Mouse (Mus musculus) urinary bladder, postnatal 4 days (tissue): ENCODE results near the gene Scn4a.

Source experiments
- DNase-seq, 2 experiments: peaks; one replicate each; pipeline ENCODE4 v3.0.0; 2021 to 2022; ENCODE audit warnings: low spot score in 2 of 2

Scn4a gene

GRCm38 (mm10) chr11:106272644-106273310 lies 80.3 kb downstream of the Scn4a start, which contains the start of gene Smarcd2:
Smarcd2 (minus strand) TSS chr11:106272972.
- peak; percentile 99 to 100 for DNase-seq

- no peak for DNase-seq
Observed at GRCm38 (mm10) chr11:106271794-106272643, 81.1 kb downstream of the Scn4a start.

GRCm38 (mm10) chr11:106271131-106271793 lies 81.8 kb downstream of the Scn4a start:
- DNase-seq: no peak

GRCm38 (mm10) chr11:106269060-106269431 lies 84.0 kb downstream of the Scn4a start:
- no peak for DNase-seq
